Mouse (Mus musculus) small intestine, adult 2 months (tissue): Measurements from ENCODE around the gene Dtl. TPM values are rescaled to one million over a fixed set of nuclear protein-coding genes. Genes with fewer than 3 reads are reported as not detected.

ENCODE experiments used
- H3K27ac ChIP-seq: fragments of 200-500 bp; 2 replicates; pipeline ENCODE4 v1.5.1; 2012; ENCODE audit warnings: low read depth, low read length, control low read depth, inconsistent platforms; ENCODE audit not compliant: insufficient read depth
- H3K27me3 ChIP-seq: fragments of 200-500 bp; 2 replicates; pipeline ENCODE4 v1.6.1; 2012; ENCODE audit warnings: mild to moderate bottlenecking, moderate library complexity, low read length, inconsistent platforms; ENCODE audit not compliant: control insufficient read depth, insufficient read depth
- H3K36me3 ChIP-seq: fragments of 200-500 bp; 2 replicates; pipeline ENCODE4 v1.6.1; 2012; ENCODE audit warnings: mild to moderate bottlenecking, low read length, control low read depth, inconsistent platforms; ENCODE audit not compliant: control insufficient read depth, insufficient read depth
- H3K4me1 ChIP-seq: fragments of 200-500 bp; 2 replicates; pipeline ENCODE4 v1.6.1; 2012; ENCODE audit warnings: low read length, inconsistent platforms, mixed read lengths; ENCODE audit not compliant: control insufficient read depth, insufficient read depth, insufficient read length
- H3K4me3 ChIP-seq: fragments of 200-500 bp; 2 replicates; pipeline ENCODE4 v1.5.1; 2012; ENCODE audit warnings: low read depth, mild to moderate bottlenecking, control low read depth, inconsistent platforms, low read length, moderate library complexity
- CTCF ChIP-seq: fragments of 200-500 bp; IDR thresholded peaks from 2 replicates; pipeline ENCODE4 v1.5.1; 2012; ENCODE audit warnings: low read depth, mild to moderate bottlenecking, control low read depth, inconsistent platforms, low read length, moderate library complexity, mixed read lengths; ENCODE audit not compliant: insufficient replicate concordance, insufficient read length; ENCODE audit errors: extremely low read depth
- POLR2A ChIP-seq: fragments of 200-500 bp; IDR thresholded peaks from 2 replicates; pipeline ENCODE4 v1.6.1; 2012; ENCODE audit warnings: low read depth, mild to moderate bottlenecking, control low read depth, inconsistent platforms, low read length, moderate library complexity
- WGBS: fragments of 180-500 bp; shearing (Covaris S2); methylation state at CpG from one replicate; pipeline ENCODE4 v1.1.7; 2018; 5-methylcytosine and 5-hydroxymethylcytosine counted together
- polyA plus RNA-seq: library from polyadenylated mRNA; depleted of rRNA; stranded (reverse); fragments of >200 nt; gene quantifications from 2 replicates; pipeline ENCODE4 v1.2.3, GENCODE M21; 2012

Gene Dtl
- polyA plus RNA-seq, 1 experiment: 0.80 TPM

DNA sequence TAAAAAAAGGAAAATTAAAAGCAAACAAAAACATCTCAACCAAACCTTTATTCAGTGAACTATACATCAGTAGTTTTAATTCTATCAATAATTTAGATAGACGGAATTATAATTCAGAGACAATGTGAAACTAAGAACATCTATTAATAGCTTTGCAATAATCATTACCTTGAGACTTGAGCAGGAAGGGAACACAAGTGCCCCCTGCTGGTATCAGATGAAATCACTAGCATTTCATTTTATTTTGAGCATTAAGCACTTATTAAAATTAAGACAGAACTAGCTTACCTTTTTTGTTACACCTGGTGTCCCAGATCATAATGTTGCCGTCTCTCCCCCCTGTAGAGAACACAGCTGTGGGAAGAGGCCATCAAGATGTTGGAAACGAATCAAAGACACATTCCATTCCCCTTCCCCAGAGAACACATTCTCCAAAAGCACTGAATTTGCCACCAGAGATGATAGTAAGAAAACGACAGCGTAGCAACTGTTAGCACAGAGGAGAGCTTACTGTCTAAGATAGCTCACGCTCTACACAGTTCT lies 12.4 kb downstream of the Dtl start:
- Histone ChIP-seq H3K4me1 (no peaks in the 10 kb centered on the region), H3K27ac (no peak overlapping the region), H3K4me3 (no peak overlapping the region), H3K36me3 (no peaks in the 10 kb centered on the region; the same call in 1 of the 2 replicates), H3K27me3 (no peaks in the 10 kb centered on the region)
- TF ChIP-seq POLR2A (no peak), CTCF (no peak)
- 51% methylated on average over 6 of the region's 6 CpGs for WGBS

DNA sequence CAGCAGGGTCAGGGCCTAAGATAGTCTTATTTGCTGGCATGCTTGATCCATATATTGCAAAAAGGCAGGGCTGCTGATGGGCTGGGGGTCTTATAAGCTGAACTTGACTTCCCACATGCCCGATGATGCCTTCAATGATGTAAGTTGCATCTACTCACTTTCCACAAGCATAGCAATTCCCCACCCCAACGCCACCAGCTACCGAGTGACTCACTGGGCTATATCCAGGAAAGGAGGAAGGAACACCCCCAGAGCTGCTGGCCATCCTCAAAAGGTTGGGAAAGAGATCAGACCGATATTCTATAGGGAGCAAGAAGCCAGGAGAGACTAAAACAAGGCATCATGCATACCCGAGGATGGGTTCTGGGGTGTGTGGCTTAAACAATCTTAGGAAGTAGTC lies 15.6 kb downstream of the Dtl start:
- H3K27ac ChIP-seq: no peak overlapping the region
- H3K4me3 ChIP-seq: no peak overlapping the region
- H3K36me3 ChIP-seq: no peaks in the 10 kb centered on the region; the same call in 1 of the 2 replicates
- H3K27me3 ChIP-seq: no peaks in the 10 kb centered on the region
- TF ChIP-seq POLR2A (no peak), CTCF (no peak)
- no peaks in the 10 kb centered on the region for H3K4me1 ChIP-seq
- 84% methylated on average over 5 of the region's 5 CpGs for WGBS

DNA sequence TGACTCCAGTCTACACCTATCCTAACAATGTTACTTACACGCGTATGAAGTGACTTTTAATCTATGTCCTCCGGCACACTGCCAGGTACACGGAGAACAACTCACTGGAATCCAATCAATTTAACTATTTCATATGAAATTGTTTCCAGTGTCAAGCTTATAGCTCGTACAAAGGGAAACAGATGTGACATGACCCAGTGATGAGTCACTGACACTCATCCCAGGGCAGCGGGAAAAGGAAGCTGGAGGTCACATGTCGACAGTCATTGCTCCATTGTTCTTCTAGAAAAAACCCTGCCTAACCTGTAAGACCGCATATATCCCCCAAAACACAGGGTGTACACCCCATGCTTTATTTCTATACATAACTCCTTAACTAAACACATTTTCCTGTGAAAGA lies 18.2 kb downstream of the Dtl start:
- no peaks in the 10 kb centered on the region for H3K4me1 ChIP-seq
- H3K27ac ChIP-seq: no peak overlapping the region
- H3K27me3 ChIP-seq: no peaks in the 10 kb centered on the region
- H3K36me3 ChIP-seq: peaks cover 4% of the 10 kb centered on the region; the same call in 1 of the 2 replicates
- H3K4me3 ChIP-seq: no peak overlapping the region
- TF ChIP-seq POLR2A (no peak), CTCF (no peak)
- WGBS: 75% methylated on average over 8 of the region's 8 CpGs

DNA sequence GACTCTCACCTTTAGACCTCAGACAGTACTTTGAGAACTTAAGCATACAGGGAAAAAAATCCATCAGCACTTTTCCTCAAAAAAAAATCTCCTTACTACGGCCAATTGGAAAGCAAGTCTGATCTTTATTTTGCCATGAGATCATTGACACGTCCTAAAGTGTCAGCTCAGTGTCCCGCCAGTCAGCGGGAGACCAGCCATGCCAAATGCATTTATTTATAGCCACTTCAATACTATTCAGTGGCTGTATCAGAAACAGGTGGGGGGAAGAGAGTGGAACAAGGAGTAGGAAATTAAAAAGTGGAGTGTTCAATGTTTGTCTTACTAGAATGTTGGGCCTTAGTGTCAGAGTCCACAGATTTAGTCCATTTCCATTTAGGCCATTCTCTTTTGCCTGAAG lies 24.6 kb downstream of the Dtl start:
- H3K4me1 ChIP-seq: no peaks in the 10 kb centered on the region
- WGBS: 79% methylated on average over 4 of the region's 4 CpGs
- H3K4me3 ChIP-seq: no peak overlapping the region
- H3K36me3 ChIP-seq: peaks cover 8% of the 10 kb centered on the region; the same call in 1 of the 2 replicates
- H3K27ac ChIP-seq: no peak overlapping the region
- H3K27me3 ChIP-seq: no peaks in the 10 kb centered on the region
- TF ChIP-seq CTCF: no peak
- TF ChIP-seq POLR2A: no peak

DNA sequence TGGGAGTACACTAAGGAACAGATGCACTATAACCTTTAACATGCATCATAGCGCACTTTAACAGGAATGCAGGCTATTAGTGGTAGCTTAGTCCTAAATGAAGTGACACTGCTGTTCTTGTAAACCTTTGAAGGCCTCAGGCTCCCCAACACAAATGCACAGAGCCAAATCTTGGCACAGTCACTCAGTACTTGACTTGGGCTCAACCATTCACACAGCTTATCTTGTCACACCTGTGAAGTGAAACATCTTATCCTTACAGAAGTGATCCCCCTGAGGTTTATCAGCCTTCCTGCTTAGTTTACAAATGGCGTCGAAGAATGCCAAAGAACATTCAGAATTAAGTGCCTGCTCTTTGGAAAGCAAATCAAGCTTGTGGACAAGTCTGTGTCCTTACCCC lies 31.6 kb downstream of the Dtl start:
- peaks cover 12% of the 10 kb centered on the region for H3K36me3 ChIP-seq
- no peak overlapping the region for H3K4me3 ChIP-seq
- no peak for TF ChIP-seq POLR2A
- no peak for TF ChIP-seq CTCF
- no peaks in the 10 kb centered on the region for H3K27me3 ChIP-seq
- no peaks in the 10 kb centered on the region for H3K4me1 ChIP-seq
- WGBS: 81% methylated on average over 3 of the region's 3 CpGs
- no peak overlapping the region for H3K27ac ChIP-seq

DNA sequence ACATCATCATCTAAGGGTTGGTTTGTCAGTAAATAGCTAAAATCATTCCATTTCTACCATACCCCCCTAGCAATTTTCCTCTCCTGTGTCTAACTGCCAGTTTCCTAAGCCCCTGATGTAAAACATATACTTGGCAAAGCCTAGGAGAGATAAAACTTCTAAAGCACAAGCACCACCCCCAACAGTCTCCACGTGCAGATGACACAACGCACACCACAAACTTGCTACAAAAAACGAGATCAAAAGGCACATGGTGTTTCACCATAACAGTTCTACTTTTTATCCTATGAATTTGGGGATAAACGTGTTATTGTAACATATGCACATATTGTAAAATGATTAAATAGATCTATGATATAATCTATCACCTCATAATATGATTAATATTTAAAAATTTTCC lies 33.7 kb downstream of the Dtl start:
- Histone ChIP-seq H3K27ac (no peak overlapping the region), H3K27me3 (no peaks in the 10 kb centered on the region), H3K4me1 (no peaks in the 10 kb centered on the region), H3K4me3 (no peak overlapping the region), H3K36me3 (peaks cover 9% of the 10 kb centered on the region)
- 69% methylated on average over 4 of the region's 4 CpGs for WGBS
- TF ChIP-seq POLR2A: no peak
- TF ChIP-seq CTCF: no peak

DNA sequence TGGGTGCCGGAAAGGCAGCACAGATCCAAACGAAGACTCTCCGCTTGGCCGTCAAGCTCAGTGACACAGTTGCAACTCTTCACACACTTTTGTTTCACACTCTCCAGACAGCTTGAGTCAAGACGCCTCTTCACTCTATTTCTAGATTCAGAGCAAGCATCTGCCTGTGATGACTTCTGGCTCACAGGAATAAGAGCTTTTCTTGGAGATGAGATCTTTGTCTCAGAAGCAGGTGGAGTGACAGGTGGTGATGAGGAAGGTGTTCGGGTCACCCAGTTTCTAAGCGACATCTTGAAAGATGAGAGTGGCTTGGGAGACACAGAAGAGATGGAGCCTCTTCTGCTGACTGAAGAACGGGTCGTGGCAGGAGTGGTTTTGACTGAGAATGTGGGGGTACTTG lies 34.3 kb downstream of the Dtl start:
- Histone ChIP-seq H3K27me3 (no peaks in the 10 kb centered on the region), H3K4me1 (no peaks in the 10 kb centered on the region), H3K27ac (no peak overlapping the region), H3K4me3 (no peak overlapping the region), H3K36me3 (peaks cover 9% of the 10 kb centered on the region)
- 88% methylated on average over 9 of the region's 9 CpGs for WGBS
- TF ChIP-seq POLR2A (no peak), CTCF (no peak)
